Mouse (Mus musculus) fat pad, adult 2 months (tissue): Measurements from ENCODE around the gene Nod1.
"Not testable (repeated sequence)": the region's sequence is repeated elsewhere in the genome, so short reads cannot be mapped to it uniquely, and the experiment has no call there.

Source experiments
- DNase-seq: peaks from one replicate; pipeline ENCODE4 v3.0.0-alpha.2; 2011; ENCODE audit warnings: low read depth, low spot score; ENCODE audit errors: extremely low read depth

Gene Nod1

GRCm38 (mm10) chr6:54983526-54984050 lies 11.2 kb upstream of the Nod1 start:
- no peak for DNase-seq

GRCm38 (mm10) chr6:54979426-54979825 lies 7.0 kb upstream of the Nod1 start:
- no peak for DNase-seq

GRCm38 (mm10) chr6:54975616-54976015 lies 3.2 kb upstream of the Nod1 start:
- DNase-seq = no peak

- no peak for DNase-seq
Measured at GRCm38 (mm10) chr6:54974501-54974900, 2.1 kb upstream of the Nod1 start.

GRCm38 (mm10) chr6:54972929-54973211 lies 458 bp upstream of the Nod1 start:
- DNase-seq = no peak

- no peak for DNase-seq
Measured at GRCm38 (mm10) chr6:54971731-54972110, 691 bp downstream of the Nod1 start.

- no peak for DNase-seq
Measured at GRCm38 (mm10) chr6:54970506-54970905, 1.9 kb downstream of the Nod1 start.

GRCm38 (mm10) chr6:54969801-54970200 lies 2.6 kb downstream of the Nod1 start:
- DNase-seq = no peak

GRCm38 (mm10) chr6:54967591-54967990 lies 4.8 kb downstream of the Nod1 start:
- DNase-seq = no peak

- no peak for DNase-seq
Measured at GRCm38 (mm10) chr6:54965234-54965633, 7.2 kb downstream of the Nod1 start.

GRCm38 (mm10) chr6:54964755-54965154 lies 7.7 kb downstream of the Nod1 start:
- DNase-seq = no peak

- no peak for DNase-seq
Measured at GRCm38 (mm10) chr6:54963599-54963998, 8.8 kb downstream of the Nod1 start.

GRCm38 (mm10) chr6:54957655-54958054 lies 14.8 kb downstream of the Nod1 start:
- no peak for DNase-seq

- DNase-seq = no peak
Measured at GRCm38 (mm10) chr6:54956425-54956824, 16.0 kb downstream of the Nod1 start.

- DNase-seq = no peak
Measured at GRCm38 (mm10) chr6:54955949-54956348, 16.5 kb downstream of the Nod1 start.

GRCm38 (mm10) chr6:54954659-54955414 lies 17.6 kb downstream of the Nod1 start:
- DNase-seq = no peak

- not testable (repeated sequence) for DNase-seq
Measured at GRCm38 (mm10) chr6:54953399-54953798, 19.0 kb downstream of the Nod1 start.

GRCm38 (mm10) chr6:54952542-54952941 lies 19.9 kb downstream of the Nod1 start:
- no peak for DNase-seq

- no peak for DNase-seq
Measured at GRCm38 (mm10) chr6:54948682-54949081, 23.7 kb downstream of the Nod1 start.

GRCm38 (mm10) chr6:54946241-54946953 lies 26.0 kb downstream of the Nod1 start:
- DNase-seq = peak; percentile 14

- DNase-seq = no peak
Measured at GRCm38 (mm10) chr6:54944551-54944950, 27.9 kb downstream of the Nod1 start.

GRCm38 (mm10) chr6:54943753-54944152 lies 28.7 kb downstream of the Nod1 start:
- no peak for DNase-seq
